Mouse (Mus musculus) midbrain, embryonic 16.5 days (tissue): ENCODE results near the gene Spats1. TPM values are rescaled to one million over a fixed set of nuclear protein-coding genes. Genes with fewer than 3 reads are reported as not detected.

ENCODE experiments used
- polyA plus RNA-seq: library from polyadenylated mRNA; unstranded; fragments of >200 nt; fragmentation: Nextera tagmentation; extraction: Ambion mirVana; gene quantifications from 2 replicates; pipeline ENCODE4 v1.2.1, GENCODE M21; 2015

The Spats1 gene
- polyA plus RNA-seq, 1 experiment from 2014 or later: 3.1 TPM

Other genes with a start within 250 kb of the Spats1 start
- 58.6 and 67.5 TPM in 2 replicates for gene Cdc5l, start 41.7 kb downstream of the Spats1 start, polyA plus RNA-seq
- 17.6 and 18.2 TPM in 2 replicates for gene Aars2, start 31.4 kb upstream of the Spats1 start, polyA plus RNA-seq
- gene Tcte1, start 48.0 kb upstream of the Spats1 start, polyA plus RNA-seq: 4.3 and 5.0 TPM in 2 replicates
- 31.0 and 32.5 TPM in 2 replicates for gene Tmem151b, start 74.3 kb upstream of the Spats1 start, polyA plus RNA-seq
- gene Nfkbie, start 80.3 kb upstream of the Spats1 start, polyA plus RNA-seq: 3.6 and 3.7 TPM in 2 replicates
- 76.0 and 79.6 TPM in 2 replicates for gene Slc35b2, start 88.5 kb upstream of the Spats1 start, polyA plus RNA-seq
- 1,403 and 1,446 TPM in 2 replicates for gene Hsp90ab1, start 97.9 kb upstream of the Spats1 start, polyA plus RNA-seq
- gene Slc29a1, start 124.2 kb upstream of the Spats1 start, polyA plus RNA-seq: 37.8 and 40.7 TPM in 2 replicates
- gene Mymx, start 126.7 kb upstream of the Spats1 start, polyA plus RNA-seq: not detected in 2 replicates
- gene Capn11, start 183.9 kb upstream of the Spats1 start, polyA plus RNA-seq: 0.46 and 0.89 TPM in 2 replicates
- 115 and 118 TPM in 2 replicates for gene Mrpl14, start 210.9 kb upstream of the Spats1 start, polyA plus RNA-seq
- 150 and 155 TPM in 2 replicates for gene Tmem63b, start 211.5 kb upstream of the Spats1 start, polyA plus RNA-seq